Mouse (Mus musculus): ENCODE results near the gene Rps29. TPM values are rescaled to one million over a fixed set of nuclear protein-coding genes. Genes with fewer than 3 reads are reported as not detected.
A peak's percentile ranks its signal among the peaks of the same experiment; 100 is the strongest.

Rps29 gene
- total and polyA plus RNA-seq, 2 experiments from 2014 or later: 67.6 to 1,581 TPM

GRCm38 (mm10) chr12:69191396-69191795, 32.4 kb upstream of the Rps29 start:
- no peak for DNase-seq (ENCODE audit: low spot score)
- Histone ChIP-seq H3K27me3 (ENCODE audit: control insufficient read depth, insufficient read depth, low read length) (no peaks in the 10 kb centered on the region), H3K9me3 (replicated peaks; ENCODE audit: control insufficient read depth, low read length) (no peaks in the 10 kb centered on the region), H3K9ac (replicated peaks; ENCODE audit: low read depth, low read length) (no peak overlapping the region), H3K36me3 (replicated peaks; ENCODE audit: control insufficient read depth, insufficient read depth, low read length) (peaks cover 22% of the 10 kb centered on the region; the same call in 1 of the 2 replicates), H3K4me1 (ENCODE audit: control insufficient read depth, insufficient read depth) (peaks cover 13% of the 10 kb centered on the region), H3K4me2 (ENCODE audit: low read depth, low read length) (no peak overlapping the region), H3K4me3 (ENCODE audit: low read depth, low read length) (no peak overlapping the region), H3K27ac (ENCODE audit: low read depth) (no peak overlapping the region)
- no peak for ATAC-seq (ENCODE audit: insufficient read depth, low read depth)
- WGBS: 85% methylated on average over 5 of the region's 5 CpGs
- TF ChIP-seq EP300 (IDR thresholded peaks at IDR 0.05; ENCODE audit: low read depth) (no peak), CTCF (IDR thresholded peaks at IDR 0.05; ENCODE audit: low read depth) (no peak)

GRCm38 (mm10) chr12:69190522-69190921, 31.5 kb upstream of the Rps29 start:
- DNase-seq (ENCODE audit: low spot score) (no peak), ATAC-seq (ENCODE audit: insufficient read depth, low read depth) (peak; percentile 41; the same call in 1 of the 2 replicates)
- Histone ChIP-seq H3K36me3 (replicated peaks; ENCODE audit: control insufficient read depth, insufficient read depth, low read length) (peaks cover 22% of the 10 kb centered on the region; the same call in 1 of the 2 replicates), H3K9ac (replicated peaks; ENCODE audit: low read depth, low read length) (no peak overlapping the region), H3K4me3 (ENCODE audit: low read depth, low read length) (no peak overlapping the region), H3K4me1 (ENCODE audit: control insufficient read depth, insufficient read depth) (peaks cover 12% of the 10 kb centered on the region), H3K9me3 (replicated peaks; ENCODE audit: control insufficient read depth, low read length) (no peaks in the 10 kb centered on the region), H3K27me3 (ENCODE audit: control insufficient read depth, insufficient read depth, low read length) (no peaks in the 10 kb centered on the region), H3K4me2 (ENCODE audit: low read depth, low read length) (no peak overlapping the region), H3K27ac (ENCODE audit: low read depth) (peak overlapping the region; percentile 47; the same call in 1 of the 2 replicates)
- TF ChIP-seq EP300 (IDR thresholded peaks at IDR 0.05; ENCODE audit: low read depth) (no peak), CTCF (IDR thresholded peaks at IDR 0.05; ENCODE audit: low read depth) (peak; percentile 36)
- WGBS: 100% methylated on average over 1 of the region's 1 CpGs

GRCm38 (mm10) chr12:69190074-69190473, 31.1 kb upstream of the Rps29 start:
- no peaks in the 10 kb centered on the region for H3K9me3 ChIP-seq (replicated peaks; ENCODE audit: control insufficient read depth, low read length)
- peaks cover 16% of the 10 kb centered on the region for H3K4me1 ChIP-seq (ENCODE audit: control insufficient read depth, insufficient read depth)
- 47% methylated on average over 9 of the region's 9 CpGs for WGBS
- H3K4me3 ChIP-seq (ENCODE audit: low read depth, low read length): no peak overlapping the region
- no peak overlapping the region for H3K4me2 ChIP-seq (ENCODE audit: low read depth, low read length)
- no peaks in the 10 kb centered on the region for H3K27me3 ChIP-seq (ENCODE audit: control insufficient read depth, insufficient read depth, low read length)
- ATAC-seq (ENCODE audit: insufficient read depth, low read depth) (peak; percentile 57; the same call in 1 of the 2 replicates), DNase-seq (ENCODE audit: low spot score) (no peak)
- H3K36me3 ChIP-seq (replicated peaks; ENCODE audit: control insufficient read depth, insufficient read depth, low read length): peaks cover 22% of the 10 kb centered on the region; the same call in 1 of the 2 replicates
- TF ChIP-seq CTCF (IDR thresholded peaks at IDR 0.05; ENCODE audit: low read depth) (no peak), EP300 (IDR thresholded peaks at IDR 0.05; ENCODE audit: low read depth) (no peak)
- H3K9ac ChIP-seq (replicated peaks; ENCODE audit: low read depth, low read length): no peak overlapping the region
- H3K27ac ChIP-seq (ENCODE audit: low read depth): peak overlapping the region; percentile 47

GRCm38 (mm10) chr12:69186811-69187471, 28.0 kb upstream of the Rps29 start:
- 50% methylated on average over 5 of the region's 5 CpGs for WGBS
- ATAC-seq (ENCODE audit: insufficient read depth, low read depth): no peak
- H3K9ac ChIP-seq (replicated peaks; ENCODE audit: low read depth, low read length): no peak overlapping the region
- H3K4me3 ChIP-seq (ENCODE audit: low read depth, low read length): no peak overlapping the region
- H3K4me2 ChIP-seq (ENCODE audit: low read depth, low read length): no peak overlapping the region
- H3K9me3 ChIP-seq (replicated peaks; ENCODE audit: control insufficient read depth, low read length): no peaks in the 10 kb centered on the region
- no peak for DNase-seq (ENCODE audit: low spot score)
- H3K27me3 ChIP-seq (ENCODE audit: control insufficient read depth, insufficient read depth, low read length): no peaks in the 10 kb centered on the region
- H3K4me1 ChIP-seq (ENCODE audit: control insufficient read depth, insufficient read depth): peaks cover 21% of the 10 kb centered on the region
- TF ChIP-seq EP300 (IDR thresholded peaks at IDR 0.05; ENCODE audit: low read depth): no peak
- H3K27ac ChIP-seq (ENCODE audit: low read depth): 0 out of 2 replicates have a peak overlapping the region, but pooled peaks have one; percentile 20
- peaks cover 22% of the 10 kb centered on the region; the same call in 1 of the 2 replicates for H3K36me3 ChIP-seq (replicated peaks; ENCODE audit: control insufficient read depth, insufficient read depth, low read length)

GRCm38 (mm10) chr12:69185371-69185770, 26.4 kb upstream of the Rps29 start:
- no peaks in the 10 kb centered on the region for H3K9me3 ChIP-seq (replicated peaks; ENCODE audit: control insufficient read depth, low read length)
- no peak overlapping the region for H3K27ac ChIP-seq (ENCODE audit: low read depth)
- peaks cover 19% of the 10 kb centered on the region; the same call in 1 of the 2 replicates for H3K36me3 ChIP-seq (replicated peaks; ENCODE audit: control insufficient read depth, insufficient read depth, low read length)
- 58% methylated on average over 7 of the region's 7 CpGs for WGBS
- H3K27me3 ChIP-seq (ENCODE audit: control insufficient read depth, insufficient read depth, low read length): no peaks in the 10 kb centered on the region
- peaks cover 21% of the 10 kb centered on the region for H3K4me1 ChIP-seq (ENCODE audit: control insufficient read depth, insufficient read depth)
- peak overlapping the region; percentile 85 for H3K9ac ChIP-seq (replicated peaks; ENCODE audit: low read depth, low read length)
- TF ChIP-seq CTCF (IDR thresholded peaks at IDR 0.05; ENCODE audit: low read depth): no peak
- TF ChIP-seq EP300 (IDR thresholded peaks at IDR 0.05; ENCODE audit: low read depth): no peak
- DNase-seq (ENCODE audit: low spot score): no peak
- peak overlapping the region; percentile 84 for H3K4me3 ChIP-seq (ENCODE audit: low read depth, low read length)
- no peak for ATAC-seq (ENCODE audit: insufficient read depth, low read depth)
- H3K4me2 ChIP-seq (ENCODE audit: low read depth, low read length): peak overlapping the region; percentile 97
